Mouse (Mus musculus) liver, adult (tissue): Measurements from ENCODE around the gene Asxl2.

ENCODE experiments used
- GATA4 ChIP-seq: IDR thresholded peaks from 2 replicates; pipeline ENCODE4 v1.6.1; 2014; ENCODE audit warnings: mild to moderate bottlenecking, low read length; ENCODE audit not compliant: insufficient replicate concordance

Gene Asxl2

DNA sequence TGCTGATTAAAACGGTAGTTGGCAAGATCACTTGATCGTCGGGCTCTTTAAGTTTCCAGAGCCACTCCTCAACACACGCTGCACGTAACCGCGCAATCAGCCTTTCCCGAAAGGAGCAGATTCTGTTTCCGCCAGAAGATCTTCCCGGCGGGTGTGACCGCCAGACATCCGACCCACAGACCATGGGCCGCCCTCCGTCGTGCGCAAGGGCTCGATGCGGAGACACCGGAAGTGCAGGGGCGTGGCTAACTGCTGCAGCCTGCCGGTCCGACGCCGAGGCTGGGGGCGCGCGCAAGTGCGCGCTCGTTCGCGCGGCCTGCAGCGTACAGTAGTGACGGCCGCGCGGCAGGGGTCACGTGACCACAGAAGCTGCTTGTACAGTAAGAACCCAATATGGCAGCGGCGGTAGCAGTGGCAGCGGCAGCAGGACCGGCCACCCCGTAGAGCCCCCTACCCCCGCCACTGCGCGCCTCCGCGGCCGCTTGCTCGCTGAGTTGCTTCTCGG is at the start of gene Asxl2:
Gene Asxl2, plus strand, starts transcription at position 328 of the 505 bp plus-strand sequence.
- peak; percentile 85; the same call in 1 of the 2 replicates for TF ChIP-seq GATA4

DNA sequence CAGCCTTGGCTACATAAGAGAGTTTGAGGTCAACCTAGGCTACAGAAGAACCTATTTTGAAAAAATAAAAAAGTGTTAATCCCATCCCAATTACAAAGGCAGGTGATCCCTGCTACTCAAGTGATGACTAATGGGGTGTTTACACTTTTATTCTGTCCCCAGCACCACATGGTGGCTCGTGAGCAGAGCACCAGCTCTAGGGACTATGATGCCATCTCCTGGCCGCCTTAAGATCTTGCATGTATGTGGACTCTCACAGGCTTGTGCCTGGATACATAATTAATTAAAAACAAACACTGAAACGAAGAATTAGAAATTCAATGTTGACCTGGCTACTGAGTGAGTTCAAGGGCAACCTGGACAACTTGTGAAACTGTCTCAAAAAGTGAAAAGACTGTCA is 49.5 kb upstream of the Asxl2 start:
- no peak for TF ChIP-seq GATA4

DNA sequence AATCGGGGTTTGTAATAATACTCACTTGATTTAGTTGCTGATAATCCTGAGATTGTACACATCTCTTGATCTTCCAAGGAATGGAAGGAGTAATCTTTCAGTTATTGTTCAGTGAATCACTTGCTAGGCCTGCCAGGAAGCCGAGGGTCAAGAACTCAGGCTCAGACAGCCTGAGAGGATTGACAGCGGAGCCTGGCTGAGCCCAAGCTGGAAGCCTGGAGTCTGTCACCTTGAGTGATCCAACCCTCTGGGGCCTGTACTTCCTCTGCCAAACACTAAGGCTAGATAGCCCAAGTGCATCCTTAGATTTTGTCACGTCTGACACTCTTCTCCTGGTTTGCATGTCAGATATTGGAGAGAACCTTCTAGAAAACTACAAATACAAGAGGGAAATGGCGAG is 48.9 kb upstream of the Asxl2 start:
- no peak for TF ChIP-seq GATA4

DNA sequence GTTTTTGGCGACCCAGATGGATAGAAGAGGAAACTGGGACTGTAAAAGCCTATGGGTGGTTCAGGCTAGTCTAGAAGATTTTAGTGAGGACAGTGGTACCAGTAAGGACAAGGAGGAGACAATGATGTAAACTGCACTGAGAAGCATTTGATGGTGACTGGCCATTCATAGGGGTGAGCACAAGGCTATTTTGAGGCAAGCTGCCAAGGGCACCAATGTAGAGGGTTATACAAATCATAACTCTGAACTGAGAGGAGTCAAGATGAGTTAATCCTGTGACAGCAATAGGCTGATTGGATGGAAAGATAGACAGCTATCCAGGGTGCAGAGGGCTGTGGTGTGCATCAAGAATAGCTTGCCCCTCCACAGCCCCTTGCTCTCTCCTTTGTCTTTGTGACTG is 41.8 kb upstream of the Asxl2 start:
- TF ChIP-seq GATA4: no peak

DNA sequence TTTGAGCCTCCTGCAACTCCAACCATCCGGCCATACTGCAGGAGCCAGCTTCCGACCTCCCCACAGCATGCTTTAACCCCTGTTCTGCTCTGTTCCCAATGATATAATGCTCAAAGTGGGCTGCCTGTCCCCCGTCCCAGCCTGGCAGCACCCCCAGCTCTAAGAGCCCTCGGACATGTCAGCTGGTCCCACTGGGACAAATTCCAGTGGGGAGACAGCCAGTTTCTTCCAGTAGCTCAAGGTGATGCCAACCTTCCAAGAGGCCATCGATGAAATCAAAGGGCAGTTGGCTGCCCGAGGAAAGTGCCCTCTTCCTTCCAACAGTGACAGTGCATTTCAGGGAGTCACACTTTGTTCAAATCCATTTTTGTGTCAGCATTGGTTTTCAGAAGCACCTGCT is 41.4 kb upstream of the Asxl2 start:
- no peak for TF ChIP-seq GATA4

- no peak for TF ChIP-seq GATA4
Observed at GRCm38 (mm10) chr12:3385940-3386339, 40.7 kb upstream of the Asxl2 start.

GRCm38 (mm10) chr12:3387891-3388290 is 38.8 kb upstream of the Asxl2 start:
- TF ChIP-seq GATA4: no peak

- TF ChIP-seq GATA4: no peak
Observed at GRCm38 (mm10) chr12:3389394-3389793, 37.3 kb upstream of the Asxl2 start.

GRCm38 (mm10) chr12:3390071-3390470 is 36.6 kb upstream of the Asxl2 start:
- TF ChIP-seq GATA4: no peak

DNA sequence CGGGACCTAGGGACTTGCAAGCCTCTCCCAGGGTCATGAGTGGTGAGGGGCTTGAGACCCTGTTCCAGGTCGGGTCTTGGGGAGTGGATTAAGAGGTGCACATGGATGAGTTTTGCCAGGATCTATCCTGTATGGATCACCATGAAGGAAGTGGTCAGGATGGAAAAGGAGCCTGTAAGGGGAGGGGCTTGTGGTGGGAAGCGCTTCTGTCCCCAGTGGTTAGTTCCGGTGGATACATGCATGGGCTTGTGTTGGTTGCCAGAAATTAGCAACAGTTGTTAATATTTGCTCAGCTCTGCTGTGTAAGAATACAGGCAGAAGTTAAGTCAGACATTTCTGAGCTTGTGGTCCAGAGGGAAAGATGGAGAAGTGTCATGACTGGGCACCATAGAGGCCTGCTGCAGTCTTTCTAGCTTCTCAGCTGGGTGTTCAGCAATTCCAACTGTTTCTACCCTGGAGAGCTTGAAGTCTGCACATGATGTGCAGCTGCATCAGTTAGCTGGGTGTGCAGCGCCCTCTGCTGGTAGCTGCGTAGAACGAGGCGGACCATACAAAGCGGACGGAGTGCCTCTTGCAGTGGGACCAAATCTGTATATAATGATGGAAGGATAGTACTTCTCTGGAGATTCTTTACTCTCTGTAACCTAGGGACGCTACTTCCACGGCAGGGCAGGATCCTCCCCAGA is 35.9 kb upstream of the Asxl2 start:
- TF ChIP-seq GATA4: no peak

GRCm38 (mm10) chr12:3391276-3391675 is 35.4 kb upstream of the Asxl2 start:
- TF ChIP-seq GATA4: no peak

GRCm38 (mm10) chr12:3393140-3393539 is 33.5 kb upstream of the Asxl2 start:
- no peak for TF ChIP-seq GATA4

DNA sequence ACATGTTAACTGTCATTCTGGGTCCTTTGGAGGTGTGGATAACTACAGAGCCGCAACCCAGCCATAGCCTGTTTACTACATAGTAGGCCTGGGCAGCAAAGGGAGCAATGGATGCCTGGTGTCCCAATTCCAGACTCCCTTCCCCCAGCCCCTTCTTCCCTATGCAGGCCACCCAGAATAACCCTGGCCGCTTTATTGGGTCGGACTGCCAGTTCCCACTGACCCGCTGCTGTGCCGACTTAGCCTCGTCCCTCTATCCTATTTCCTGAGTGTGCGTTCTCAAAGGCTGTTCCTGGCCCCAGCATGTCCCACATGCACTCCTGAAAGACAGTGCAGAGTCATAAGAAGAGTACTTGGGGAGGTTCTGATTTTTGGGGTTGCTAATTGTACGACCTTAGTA is 29.7 kb upstream of the Asxl2 start:
- TF ChIP-seq GATA4: no peak

GRCm38 (mm10) chr12:3406585-3406984 is 20.1 kb upstream of the Asxl2 start:
- TF ChIP-seq GATA4: no peak

- no peak for TF ChIP-seq GATA4
Observed at GRCm38 (mm10) chr12:3414956-3415355, 11.7 kb upstream of the Asxl2 start.

DNA sequence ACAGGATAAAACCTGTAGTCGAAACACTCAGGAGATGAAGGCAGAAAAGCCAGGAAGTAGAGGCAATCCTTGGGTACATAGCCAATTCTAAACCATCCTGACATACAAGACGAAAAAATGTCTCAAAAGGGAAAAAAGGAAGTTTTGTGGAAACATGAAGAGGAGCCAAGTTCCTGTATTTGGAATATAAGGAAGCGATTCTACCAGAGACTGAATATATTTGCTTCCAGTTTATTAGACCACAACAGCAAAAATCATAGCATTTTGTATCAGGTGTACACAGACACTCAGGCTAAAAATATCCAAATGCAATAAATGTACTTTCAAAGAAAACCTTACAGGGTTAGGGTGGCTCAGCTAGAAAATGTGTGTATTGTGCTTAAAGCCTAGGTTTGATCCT is 7.9 kb upstream of the Asxl2 start:
- no peak for TF ChIP-seq GATA4

DNA sequence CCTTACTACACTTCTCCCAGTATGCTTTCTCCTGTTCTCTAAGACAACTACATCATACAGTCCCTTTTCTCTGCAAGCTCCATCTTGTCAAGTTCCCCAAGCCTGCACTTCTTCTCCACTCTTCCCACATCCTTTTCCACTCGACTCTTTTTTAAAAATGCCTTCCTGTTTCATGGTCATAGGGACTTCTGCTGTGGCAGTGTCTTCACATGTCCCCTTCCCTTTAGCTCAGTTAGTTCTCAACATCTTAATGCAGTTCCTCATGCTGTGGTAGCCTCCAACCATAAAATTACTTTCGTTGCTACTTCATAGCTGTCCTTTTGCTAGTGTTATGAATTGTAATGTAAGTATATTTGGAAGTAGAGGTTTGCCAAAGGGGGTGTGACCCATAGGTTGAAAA is 6.1 kb upstream of the Asxl2 start:
- no peak for TF ChIP-seq GATA4

- TF ChIP-seq GATA4: no peak
Observed at GRCm38 (mm10) chr12:3422786-3423185, 3.9 kb upstream of the Asxl2 start.

DNA sequence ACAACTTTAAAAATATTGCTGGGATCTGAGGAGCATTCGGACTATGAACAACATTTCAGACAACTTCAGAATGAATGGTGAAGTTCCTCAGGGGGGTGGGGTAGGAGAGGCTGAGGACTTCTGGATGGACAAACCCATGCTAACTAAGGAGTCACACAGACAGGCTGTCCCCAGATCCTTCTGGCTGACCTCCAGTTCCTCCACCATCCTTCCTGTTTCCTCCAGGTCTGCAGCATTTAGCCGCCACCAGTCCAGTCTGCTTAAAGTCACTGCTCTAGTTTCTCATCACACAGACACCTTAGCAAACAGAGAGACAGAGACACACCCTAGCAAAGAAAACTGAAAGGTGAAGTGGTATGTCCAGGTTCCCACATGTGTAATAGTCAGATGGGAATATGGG is 2.5 kb upstream of the Asxl2 start:
- no peak for TF ChIP-seq GATA4
